Mouse (Mus musculus) naive thymus-derived CD4-positive, alpha-beta T cell, adult 2 months (primary cell): ENCODE results near the gene Ier5l.
A peak's percentile ranks its signal among the peaks of the same experiment; 100 is the strongest.

Source experiments
- DNase-seq: peaks from one replicate; pipeline ENCODE4 v3.0.0-alpha.2; 2011; ENCODE audit warnings: low read depth

Ier5l gene

GRCm38 (mm10) chr2:30474039-30474438 is at the start of gene Ier5l:
Ier5l (minus strand) TSS chr2:30474219.
- DNase-seq = peak; percentile 61

GRCm38 (mm10) chr2:30523727-30524126 is 49.7 kb upstream of the Ier5l start:
- DNase-seq = no peak

GRCm38 (mm10) chr2:30510711-30511380 is 36.8 kb upstream of the Ier5l start:
- no peak for DNase-seq

GRCm38 (mm10) chr2:30507138-30507727 is 33.2 kb upstream of the Ier5l start:
- DNase-seq = peak; percentile 63

GRCm38 (mm10) chr2:30503677-30504621 is 29.9 kb upstream of the Ier5l start:
- DNase-seq = no peak

- DNase-seq = no peak
Observed at GRCm38 (mm10) chr2:30501701-30502100, 27.7 kb upstream of the Ier5l start.

- peak; percentile 75 for DNase-seq
Observed at GRCm38 (mm10) chr2:30495909-30496861, 22.2 kb upstream of the Ier5l start.

GRCm38 (mm10) chr2:30495000-30495908 is 21.2 kb upstream of the Ier5l start:
- DNase-seq = no peak

GRCm38 (mm10) chr2:30490384-30490783 is 16.4 kb upstream of the Ier5l start:
- no peak for DNase-seq

- DNase-seq = no peak
Observed at GRCm38 (mm10) chr2:30487597-30487996, 13.6 kb upstream of the Ier5l start.

- DNase-seq = no peak
Observed at GRCm38 (mm10) chr2:30478526-30478925, 4.5 kb upstream of the Ier5l start.

- no peak for DNase-seq
Observed at GRCm38 (mm10) chr2:30476241-30476640, 2.2 kb upstream of the Ier5l start.

GRCm38 (mm10) chr2:30475457-30475856 is 1.4 kb upstream of the Ier5l start:
- no peak for DNase-seq

GRCm38 (mm10) chr2:30474776-30475175 is 757 bp upstream of the Ier5l start:
- DNase-seq = no peak

GRCm38 (mm10) chr2:30473431-30474031 is 488 bp downstream of the Ier5l start:
- no peak for DNase-seq

GRCm38 (mm10) chr2:30472731-30473351 is 1.2 kb downstream of the Ier5l start:
- no peak for DNase-seq

GRCm38 (mm10) chr2:30471795-30472720 is 2.0 kb downstream of the Ier5l start:
- DNase-seq = peak; percentile 62

- DNase-seq = no peak
Observed at GRCm38 (mm10) chr2:30471051-30471450, 3.0 kb downstream of the Ier5l start.
